Mouse (Mus musculus) bone marrow, adult 2 months (tissue): Measurements from ENCODE around the gene Eno3. TPM values are rescaled to one million over a fixed set of nuclear protein-coding genes. Genes with fewer than 3 reads are reported as not detected.

Experiments
- H3K27ac ChIP-seq: fragments of 200-500 bp; 2 replicates; pipeline ENCODE4 v1.5.1; 2012; ENCODE audit warnings: low read depth, mild to moderate bottlenecking, control low read depth, inconsistent platforms, low read length; ENCODE audit not compliant: control insufficient read depth, poor library complexity, insufficient read depth
- H3K4me1 ChIP-seq: fragments of 200-500 bp; 2 replicates; pipeline ENCODE4 v1.6.1; 2011; ENCODE audit warnings: low read length; ENCODE audit not compliant: control insufficient read depth, insufficient read depth
- H3K4me3 ChIP-seq: fragments of 200-500 bp; replicated peaks from 2 replicates; pipeline ENCODE3; 2011; ENCODE audit warnings: mild to moderate bottlenecking, low read depth, low read length, control low read depth; ENCODE audit not compliant: control insufficient read depth
- CTCF ChIP-seq: fragments of 200-500 bp; IDR thresholded peaks from 2 replicates; pipeline ENCODE4 v1.5.1; 2011; ENCODE audit warnings: low read length, control low read depth; ENCODE audit not compliant: control insufficient read depth, insufficient read depth
- POLR2A ChIP-seq: fragments of 200-500 bp; IDR thresholded peaks from 2 replicates; pipeline ENCODE4 v1.6.1; 2011; ENCODE audit warnings: low read depth, mild to moderate bottlenecking, control low read depth, low read length, borderline replicate concordance; ENCODE audit not compliant: control insufficient read depth
- WGBS: fragments of 180-500 bp; shearing (Covaris S2); methylation state at CpG from one replicate; pipeline ENCODE4 v1.1.7; 2018; 5-methylcytosine and 5-hydroxymethylcytosine counted together
- polyA plus RNA-seq: library from polyadenylated mRNA; stranded (reverse); fragments of >200 nt; gene quantifications from 2 replicates; pipeline ENCODE4 v1.2.4, GENCODE M21; 2011; ENCODE audit warnings: low replicate concordance; ENCODE audit not compliant: missing spikeins, insufficient read depth, insufficient read length

Eno3 gene
- polyA plus RNA-seq: 14.7 and 29.8 TPM in 2 replicates

DNA sequence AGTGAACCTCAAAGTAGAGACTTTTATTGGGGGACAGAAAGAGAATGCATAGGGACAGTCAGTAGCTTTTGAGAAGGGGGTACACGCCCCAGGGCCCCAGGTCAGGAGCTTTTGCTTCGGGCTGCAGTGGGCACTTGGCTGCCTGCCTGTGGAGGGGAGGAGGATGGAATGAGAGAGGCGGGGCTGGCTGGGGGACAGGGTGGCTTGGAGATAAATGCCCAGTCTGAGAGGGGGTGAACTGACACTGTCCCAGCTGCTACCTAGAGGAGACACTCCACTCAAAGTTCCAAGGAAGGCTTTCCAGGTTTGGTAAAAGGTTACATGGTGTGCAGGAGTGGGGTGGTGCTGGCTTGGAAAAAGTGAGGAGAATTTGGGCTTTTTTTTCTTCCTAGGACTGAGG is at the start of gene Eno3:
TSS of gene Eno3 (plus strand) at position 239 of the 400 bp plus-strand sequence.
- H3K27ac ChIP-seq: peak within 1 kb of the TSS; percentile 82
- no peak for TF ChIP-seq CTCF
- TF ChIP-seq POLR2A: no peak
- WGBS: 38% methylated on average over 3 of the region's 3 CpGs
- H3K4me3 ChIP-seq: peak within 1 kb of the TSS; percentile 27
- peaks cover 4% of the 10 kb centered on the region for H3K4me1 ChIP-seq

DNA sequence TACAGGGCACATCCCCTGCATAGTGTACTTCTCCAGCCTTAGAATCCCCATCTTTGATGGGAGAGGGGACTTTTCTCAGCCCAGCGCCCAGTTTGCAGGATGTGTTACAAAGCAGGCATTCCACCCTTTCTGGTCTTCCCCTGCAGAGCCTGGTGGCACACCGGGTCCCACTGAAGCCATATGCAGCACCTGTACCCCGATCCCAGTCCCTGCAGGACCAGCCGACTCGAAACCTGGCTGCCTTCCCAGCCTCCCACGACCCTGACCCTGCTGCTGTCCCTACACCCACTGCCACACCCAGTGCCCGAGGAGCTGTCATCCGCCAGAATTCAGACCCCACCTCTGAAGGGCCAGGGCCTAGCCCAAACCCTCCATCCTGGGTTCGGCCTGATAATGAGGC is 49.4 kb upstream of the Eno3 start:
- no peaks in the 10 kb centered on the region for H3K4me1 ChIP-seq
- H3K4me3 ChIP-seq: no peak overlapping the region
- 84% methylated on average over 9 of the region's 9 CpGs for WGBS
- no peak overlapping the region for H3K27ac ChIP-seq
- no peak for TF ChIP-seq CTCF
- no peak for TF ChIP-seq POLR2A

DNA sequence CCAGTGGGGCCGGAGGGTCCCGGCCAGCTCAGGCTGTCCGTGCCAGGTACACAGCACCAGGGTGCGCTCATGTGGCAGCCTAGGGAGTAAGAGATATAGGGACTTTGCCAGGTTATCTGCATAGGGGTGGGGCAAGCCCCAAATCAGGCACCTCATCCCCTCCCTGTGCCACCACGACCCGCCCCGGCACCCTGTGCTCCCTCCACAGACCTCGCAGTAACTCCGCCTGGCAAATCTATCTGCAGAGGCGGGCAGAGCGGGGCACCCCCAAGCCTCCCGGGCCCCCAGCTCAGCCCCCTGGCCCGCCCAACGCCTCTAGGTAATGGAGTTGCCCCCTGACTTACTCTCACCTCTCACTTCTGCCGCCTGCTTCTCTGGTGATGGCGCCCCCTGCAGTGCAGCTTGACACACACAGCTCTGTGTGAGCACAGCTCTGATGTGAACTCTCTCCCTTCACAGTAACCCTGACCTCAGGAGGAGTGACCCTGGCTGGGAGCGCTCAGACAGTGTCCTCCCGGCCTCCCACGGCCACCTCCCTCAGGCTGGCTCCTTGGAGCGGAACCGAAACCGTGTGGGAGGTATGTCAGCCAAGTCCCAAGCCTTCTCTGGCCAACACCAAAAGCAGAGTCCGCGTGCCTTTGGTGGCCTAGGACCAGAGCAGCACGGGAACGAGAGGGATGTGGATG is 48.5 kb upstream of the Eno3 start:
- no peak overlapping the region for H3K27ac ChIP-seq
- no peaks in the 10 kb centered on the region for H3K4me1 ChIP-seq
- no peak overlapping the region for H3K4me3 ChIP-seq
- 81% methylated on average over 26 of the region's 26 CpGs for WGBS
- peak; percentile 55 for TF ChIP-seq CTCF
- 0 out of 2 replicates have a peak, but pooled peaks have one; percentile 11 for TF ChIP-seq POLR2A

DNA sequence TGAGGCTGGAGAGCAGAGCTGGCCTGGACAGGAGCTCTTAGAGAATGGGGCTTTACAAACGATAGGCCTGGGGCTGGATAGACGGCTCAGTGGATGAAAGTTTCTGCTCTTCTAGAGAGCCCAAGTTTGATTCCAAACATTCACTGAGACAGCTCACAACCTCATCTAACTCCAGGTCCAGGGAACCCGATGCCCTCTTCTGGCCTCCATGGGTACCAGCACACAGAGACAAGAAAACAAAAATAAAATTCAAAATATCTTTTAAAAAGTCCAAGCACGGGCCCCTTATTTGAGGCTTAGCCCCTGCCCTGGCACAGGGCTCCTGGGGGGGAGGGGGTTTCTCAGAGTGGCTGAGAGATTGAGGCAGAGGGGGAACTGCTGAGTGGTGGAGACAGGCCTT is 46.2 kb upstream of the Eno3 start:
- no peak overlapping the region for H3K4me3 ChIP-seq
- TF ChIP-seq CTCF: 0 out of 2 replicates have a peak, but pooled peaks have one; percentile 4
- no peak for TF ChIP-seq POLR2A
- no peaks in the 10 kb centered on the region; the same call in 1 of the 2 replicates for H3K4me1 ChIP-seq
- 95% methylated on average over 4 of the region's 4 CpGs for WGBS
- H3K27ac ChIP-seq: no peak overlapping the region

DNA sequence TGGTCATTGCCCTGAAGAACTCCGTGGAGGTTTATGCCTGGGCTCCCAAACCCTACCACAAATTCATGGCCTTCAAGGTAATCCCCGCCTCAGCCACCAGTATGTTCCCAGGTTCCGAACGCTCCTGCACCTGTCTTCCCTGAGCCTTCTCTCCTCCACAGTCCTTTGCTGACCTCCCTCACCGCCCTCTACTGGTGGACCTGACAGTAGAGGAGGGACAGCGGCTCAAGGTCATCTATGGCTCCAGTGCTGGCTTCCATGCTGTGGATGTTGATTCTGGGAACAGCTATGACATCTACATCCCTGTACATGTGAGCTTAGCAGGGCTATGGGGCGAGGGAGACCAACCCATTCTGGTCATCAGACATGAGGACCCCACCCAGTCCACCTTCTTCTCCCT is 44.5 kb upstream of the Eno3 start:
- H3K4me1 ChIP-seq: no peaks in the 10 kb centered on the region; the same call in 1 of the 2 replicates
- 90% methylated on average over 7 of the region's 7 CpGs for WGBS
- TF ChIP-seq CTCF (no peak), POLR2A (no peak)

DNA sequence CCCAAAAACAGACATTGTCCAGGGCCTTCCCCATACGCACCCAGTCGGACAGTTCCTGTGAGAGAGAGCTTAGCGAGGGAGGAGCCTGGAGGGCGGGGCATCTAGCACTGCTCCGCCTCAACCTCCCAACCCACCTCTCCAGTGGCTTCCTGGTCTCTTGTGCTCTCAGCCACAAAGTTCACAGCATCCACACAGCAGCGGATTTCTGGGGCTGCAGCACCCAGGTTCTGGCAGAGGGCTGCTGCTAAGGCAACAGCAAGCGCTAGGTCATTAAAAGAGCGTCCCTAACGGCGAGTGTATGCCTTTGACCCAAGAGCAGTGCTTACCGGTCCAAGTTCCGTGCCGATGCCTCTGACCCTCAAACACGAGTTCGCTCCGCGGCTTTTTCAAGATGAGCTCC is 41.9 kb upstream of the Eno3 start:
- no peak for TF ChIP-seq CTCF
- peak; percentile 43; the same call in 1 of the 2 replicates for TF ChIP-seq POLR2A
- Histone ChIP-seq H3K27ac (0 out of 2 replicates have a peak overlapping the region, but pooled peaks have one; percentile 14), H3K4me1 (no peaks in the 10 kb centered on the region; the same call in 1 of the 2 replicates), H3K4me3 (peak overlapping the region; percentile 71)
- under 1% methylated on average over 17 of the region's 17 CpGs for WGBS

More for the DNA sequence above, 44.5 kb upstream of the Eno3 start:
- H3K27ac ChIP-seq: no peak overlapping the region
- no peak overlapping the region for H3K4me3 ChIP-seq

DNA sequence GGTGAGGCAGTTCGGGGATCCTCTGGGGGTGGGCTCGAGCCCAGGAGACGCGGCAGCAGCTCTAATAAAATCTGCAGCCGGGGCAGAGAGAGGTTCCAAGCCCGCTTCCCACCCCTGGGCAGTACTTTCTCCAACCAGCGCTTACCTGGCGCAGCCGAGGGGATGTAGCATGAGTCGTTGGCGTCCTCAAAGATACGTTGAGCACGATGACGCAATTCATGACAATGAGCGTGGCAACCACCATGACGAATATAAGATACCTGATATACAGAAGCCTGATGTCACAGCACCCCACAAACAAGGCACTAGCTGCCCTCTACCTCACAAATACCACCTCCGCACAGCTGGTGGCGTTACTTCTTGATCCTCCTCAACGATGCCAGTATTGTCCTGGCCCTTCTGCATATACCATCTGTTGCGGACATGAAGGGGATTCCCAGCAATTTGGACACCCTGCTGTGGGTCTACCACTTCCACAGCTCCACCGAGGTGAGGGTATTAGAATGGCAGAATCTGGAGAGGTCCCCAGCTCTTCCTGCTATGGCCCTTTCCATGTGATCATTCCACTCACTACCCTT is 41.4 kb upstream of the Eno3 start, which contains the start of gene 4930544D05Rik:
TSS of gene 4930544D05Rik (plus strand) at position 333 of the 578 bp plus-strand sequence.
- no peaks in the 10 kb centered on the region; the same call in 1 of the 2 replicates for H3K4me1 ChIP-seq
- no peak for TF ChIP-seq POLR2A
- no peak for TF ChIP-seq CTCF
- 13% methylated on average over 21 of the region's 21 CpGs for WGBS
- peak within 1 kb of the TSS; percentile 71 for H3K4me3 ChIP-seq
- 0 out of 2 replicates have a peak within 1 kb of the TSS, but pooled peaks have one; percentile 14 for H3K27ac ChIP-seq

DNA sequence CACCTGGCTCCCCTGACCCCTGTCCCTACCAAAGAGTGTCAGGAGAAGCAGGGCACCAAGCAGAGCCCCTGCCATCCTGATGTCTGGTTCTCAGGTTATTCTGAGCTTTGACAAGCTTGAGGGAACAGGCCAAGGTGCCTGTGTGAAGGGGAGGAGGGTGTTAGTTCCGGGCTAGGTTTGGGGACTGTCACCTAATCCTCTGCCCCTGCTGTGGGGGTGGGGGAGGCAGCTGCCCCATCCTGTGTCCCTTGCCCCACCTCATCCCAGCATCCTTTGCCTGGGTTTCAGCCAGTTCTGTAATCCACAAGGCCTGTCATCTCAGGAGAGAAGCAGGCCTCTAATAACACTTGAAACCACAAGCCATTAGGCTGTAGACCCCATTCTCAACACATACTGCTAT is 37.9 kb upstream of the Eno3 start, which contains the start of gene Chrne:
TSS of gene Chrne (minus strand) at position 116 of the 400 bp plus-strand sequence.
- Histone ChIP-seq H3K4me3 (no peak within 1 kb of the TSS), H3K27ac (no peak within 1 kb of the TSS), H3K4me1 (no peaks in the 10 kb centered on the region; the same call in 1 of the 2 replicates)
- no peak for TF ChIP-seq POLR2A
- TF ChIP-seq CTCF: no peak
- WGBS: 63% methylated on average over 1 of the region's 1 CpGs
